Mouse (Mus musculus): ENCODE measurements around the gene Socs2. TPM values are rescaled to one million over a fixed set of nuclear protein-coding genes. Genes with fewer than 3 reads are reported as not detected.

Gene Socs2
- total and polyA plus RNA-seq, 2 experiments from 2014 or later: 103 to 137 TPM

DNA sequence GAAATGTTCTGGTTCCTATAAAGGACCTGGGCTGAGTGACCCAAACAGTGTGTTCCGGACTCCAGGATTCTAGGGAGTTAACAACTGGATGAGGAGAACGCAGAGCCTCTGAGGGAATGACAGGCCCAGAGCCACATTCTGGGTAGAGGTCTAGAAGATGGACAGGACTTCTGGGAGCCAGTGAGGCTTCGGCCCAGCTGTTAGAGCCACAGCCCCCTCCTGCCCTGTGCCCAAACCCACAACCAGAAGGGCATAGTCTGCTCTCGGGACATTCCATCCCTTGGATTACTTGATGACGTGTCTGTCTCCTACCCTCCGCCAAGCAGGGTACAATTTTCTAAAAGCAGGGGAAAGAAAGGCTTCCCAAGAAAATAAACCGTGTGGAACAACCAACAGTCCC is 7.8 kb downstream of the Socs2 start:
- ATAC-seq (ENCODE audit: insufficient read depth, low read depth) (no peak), DNase-seq (ENCODE audit: low spot score) (no peak)
- 77% methylated on average over 7 of the region's 7 CpGs for WGBS
- Histone ChIP-seq H3K4me1 (ENCODE audit: control insufficient read depth, insufficient read depth) (peaks cover 5% of the 10 kb centered on the region; the same call in 1 of the 2 replicates), H3K4me3 (ENCODE audit: low read depth, low read length) (no peak overlapping the region), H3K36me3 (replicated peaks; ENCODE audit: control insufficient read depth, insufficient read depth, low read length) (peaks cover 69% of the 10 kb centered on the region), H3K27me3 (ENCODE audit: control insufficient read depth, insufficient read depth, low read length) (no peaks in the 10 kb centered on the region), H3K4me2 (ENCODE audit: low read depth, low read length) (no peak overlapping the region), H3K9me3 (replicated peaks; ENCODE audit: control insufficient read depth, low read length) (no peaks in the 10 kb centered on the region), H3K9ac (replicated peaks; ENCODE audit: low read depth, low read length) (no peak overlapping the region), H3K27ac (ENCODE audit: low read depth) (no peak overlapping the region)
- TF ChIP-seq EP300 (IDR thresholded peaks at IDR 0.05; ENCODE audit: low read depth): no peak
- no peak for TF ChIP-seq CTCF (IDR thresholded peaks at IDR 0.05; ENCODE audit: low read depth)

DNA sequence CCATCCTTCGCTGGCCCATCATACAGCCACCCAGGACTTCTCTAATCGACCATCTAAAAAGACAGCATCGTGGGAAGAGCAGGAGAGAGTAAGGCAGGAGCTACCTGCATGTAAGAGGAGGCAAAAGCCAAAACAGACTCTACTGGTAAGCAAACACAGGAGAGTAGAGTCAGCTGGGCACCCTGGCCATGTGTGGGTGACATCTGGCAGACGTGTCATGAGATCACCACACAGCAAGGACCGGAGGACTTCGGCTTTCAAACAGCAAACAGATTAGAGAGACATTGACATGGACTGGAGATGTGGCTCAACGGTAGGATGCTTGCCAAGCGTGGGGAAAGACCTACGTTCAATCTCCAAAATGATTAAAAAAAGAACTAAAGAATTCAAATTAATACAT is 8.5 kb downstream of the Socs2 start:
- Histone ChIP-seq H3K9ac (replicated peaks; ENCODE audit: low read depth, low read length) (no peak overlapping the region), H3K27ac (ENCODE audit: low read depth) (no peak overlapping the region), H3K4me1 (ENCODE audit: control insufficient read depth, insufficient read depth) (no peaks in the 10 kb centered on the region), H3K9me3 (replicated peaks; ENCODE audit: control insufficient read depth, low read length) (no peaks in the 10 kb centered on the region), H3K4me3 (ENCODE audit: low read depth, low read length) (no peak overlapping the region), H3K36me3 (replicated peaks; ENCODE audit: control insufficient read depth, insufficient read depth, low read length) (peaks cover 69% of the 10 kb centered on the region), H3K27me3 (ENCODE audit: control insufficient read depth, insufficient read depth, low read length) (no peaks in the 10 kb centered on the region), H3K4me2 (ENCODE audit: low read depth, low read length) (no peak overlapping the region)
- DNase-seq (ENCODE audit: low spot score) (no peak), ATAC-seq (ENCODE audit: insufficient read depth, low read depth) (no peak)
- no peak for TF ChIP-seq CTCF (IDR thresholded peaks at IDR 0.05; ENCODE audit: low read depth)
- no peak for TF ChIP-seq EP300 (IDR thresholded peaks at IDR 0.05; ENCODE audit: low read depth)
- WGBS: 77% methylated on average over 9 of the region's 9 CpGs

DNA sequence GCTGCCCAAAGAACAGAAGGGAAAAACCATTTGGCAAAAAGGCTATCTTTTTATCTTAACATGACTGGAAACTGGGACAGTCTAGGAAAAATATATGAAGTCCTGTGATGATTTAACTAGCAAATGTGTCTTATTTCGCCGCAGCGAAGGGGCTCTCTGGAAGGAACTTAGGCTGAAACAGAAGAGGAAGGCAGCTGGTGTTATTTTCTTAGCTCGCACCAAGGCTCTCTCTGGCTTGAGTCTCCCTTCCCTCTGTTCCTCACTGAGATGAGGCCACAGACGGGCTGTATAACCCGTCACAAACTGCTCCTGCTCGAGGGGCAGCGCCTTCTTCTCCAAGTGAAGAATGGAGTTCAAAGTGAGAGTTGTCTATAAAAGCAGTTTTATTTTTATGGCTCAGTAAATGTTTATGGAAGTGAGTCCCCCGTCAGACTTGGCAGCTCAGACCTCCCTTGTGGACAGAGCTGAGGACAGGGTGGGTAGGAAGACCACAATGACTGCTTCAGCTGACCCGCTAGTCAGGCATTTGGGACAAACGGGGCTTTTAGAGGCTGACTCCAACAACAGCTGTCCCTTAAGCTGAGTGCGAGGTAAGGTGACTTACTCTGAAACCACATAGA is 9.3 kb downstream of the Socs2 start:
- no peak overlapping the region for H3K9ac ChIP-seq (replicated peaks; ENCODE audit: low read depth, low read length)
- no peaks in the 10 kb centered on the region for H3K9me3 ChIP-seq (replicated peaks; ENCODE audit: control insufficient read depth, low read length)
- H3K36me3 ChIP-seq (replicated peaks; ENCODE audit: control insufficient read depth, insufficient read depth, low read length): peaks cover 71% of the 10 kb centered on the region
- TF ChIP-seq CTCF (IDR thresholded peaks at IDR 0.05; ENCODE audit: low read depth) (no peak), EP300 (IDR thresholded peaks at IDR 0.05; ENCODE audit: low read depth) (no peak)
- WGBS: 76% methylated on average over 12 of the region's 12 CpGs
- H3K4me3 ChIP-seq (ENCODE audit: low read depth, low read length): no peak overlapping the region
- DNase-seq (ENCODE audit: low spot score): no peak
- H3K27me3 ChIP-seq (ENCODE audit: control insufficient read depth, insufficient read depth, low read length): no peaks in the 10 kb centered on the region
- H3K4me1 ChIP-seq (ENCODE audit: control insufficient read depth, insufficient read depth): no peaks in the 10 kb centered on the region
- no peak for ATAC-seq (ENCODE audit: insufficient read depth, low read depth)
- H3K4me2 ChIP-seq (ENCODE audit: low read depth, low read length): no peak overlapping the region
- no peak overlapping the region for H3K27ac ChIP-seq (ENCODE audit: low read depth)

DNA sequence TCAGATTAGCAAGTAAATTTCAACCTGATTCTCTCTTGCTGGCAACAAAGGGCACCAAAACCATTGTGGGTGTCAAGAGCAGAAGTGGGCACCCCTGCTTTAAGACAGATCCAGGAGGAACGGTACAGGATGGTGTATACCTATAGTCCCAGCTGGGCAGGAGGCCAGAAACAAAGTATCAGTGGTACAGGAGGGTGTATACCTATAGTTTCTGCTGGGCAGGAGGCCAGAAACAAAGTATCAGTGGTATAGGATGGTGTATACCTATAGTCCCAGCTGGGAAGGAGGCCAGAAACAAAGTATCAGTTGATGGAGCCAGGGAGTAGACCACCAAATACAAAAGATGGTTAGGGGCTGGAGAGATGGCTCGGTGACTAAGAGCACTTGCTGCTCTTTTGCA is 12.2 kb downstream of the Socs2 start:
- Histone ChIP-seq H3K27me3 (ENCODE audit: control insufficient read depth, insufficient read depth, low read length) (no peaks in the 10 kb centered on the region), H3K4me1 (ENCODE audit: control insufficient read depth, insufficient read depth) (no peaks in the 10 kb centered on the region; the same call in 1 of the 2 replicates), H3K36me3 (replicated peaks; ENCODE audit: control insufficient read depth, insufficient read depth, low read length) (peaks cover 59% of the 10 kb centered on the region), H3K9ac (replicated peaks; ENCODE audit: low read depth, low read length) (no peak overlapping the region), H3K4me2 (ENCODE audit: low read depth, low read length) (no peak overlapping the region), H3K4me3 (ENCODE audit: low read depth, low read length) (no peak overlapping the region), H3K9me3 (replicated peaks; ENCODE audit: control insufficient read depth, low read length) (no peaks in the 10 kb centered on the region), H3K27ac (ENCODE audit: low read depth) (no peak overlapping the region)
- TF ChIP-seq CTCF (IDR thresholded peaks at IDR 0.05; ENCODE audit: low read depth) (no peak), EP300 (IDR thresholded peaks at IDR 0.05; ENCODE audit: low read depth) (no peak)
- 83% methylated on average over 2 of the region's 2 CpGs for WGBS
- ATAC-seq (ENCODE audit: insufficient read depth, low read depth) (no peak), DNase-seq (ENCODE audit: low spot score) (no peak)

DNA sequence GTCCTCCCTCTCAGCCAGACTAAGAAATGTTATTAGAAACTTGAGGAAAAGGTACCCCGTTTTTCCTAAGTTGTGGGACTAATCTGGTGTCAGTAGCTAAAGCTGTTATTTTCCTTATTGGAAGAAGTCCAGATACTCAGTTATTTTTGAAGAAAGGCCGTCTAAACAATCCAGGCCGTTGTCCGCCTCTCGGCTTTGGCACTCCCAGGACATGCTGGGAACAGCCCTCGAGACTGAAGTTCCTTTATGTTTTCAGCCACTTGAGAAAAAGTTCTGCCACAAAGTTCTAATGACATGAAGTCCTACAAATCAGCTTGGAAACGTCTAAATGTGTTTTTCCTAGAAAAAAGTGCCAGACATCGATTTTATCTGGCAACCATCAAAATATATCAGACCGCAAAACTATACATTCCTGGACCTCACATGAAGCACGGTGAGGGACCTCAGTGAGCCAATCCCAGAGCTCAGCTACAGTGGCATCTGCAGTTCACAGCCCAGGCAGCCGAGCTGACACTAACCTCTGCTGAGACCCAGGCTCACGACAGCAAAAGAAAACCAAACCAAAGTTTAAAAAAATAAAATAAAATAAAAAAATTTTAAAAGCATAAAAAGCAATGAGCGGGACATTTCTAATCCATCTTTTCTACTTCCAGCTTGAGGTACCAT is 17.2 kb downstream of the Socs2 start:
- no peak overlapping the region for H3K4me3 ChIP-seq (ENCODE audit: low read depth, low read length)

More for the DNA sequence above, 17.2 kb downstream of the Socs2 start:
- DNase-seq (ENCODE audit: low spot score) (peak; percentile 40), ATAC-seq (ENCODE audit: insufficient read depth, low read depth) (no peak)
- H3K9me3 ChIP-seq (replicated peaks; ENCODE audit: control insufficient read depth, low read length): no peaks in the 10 kb centered on the region
- TF ChIP-seq CTCF (IDR thresholded peaks at IDR 0.05; ENCODE audit: low read depth) (no peak), EP300 (IDR thresholded peaks at IDR 0.05; ENCODE audit: low read depth) (no peak)
- H3K27me3 ChIP-seq (ENCODE audit: control insufficient read depth, insufficient read depth, low read length): no peaks in the 10 kb centered on the region
- H3K9ac ChIP-seq (replicated peaks; ENCODE audit: low read depth, low read length): no peak overlapping the region
- 42% methylated on average over 13 of the region's 13 CpGs for WGBS
- peaks cover 19% of the 10 kb centered on the region; the same call in 1 of the 2 replicates for H3K4me1 ChIP-seq (ENCODE audit: control insufficient read depth, insufficient read depth)
- peaks cover 16% of the 10 kb centered on the region for H3K36me3 ChIP-seq (replicated peaks; ENCODE audit: control insufficient read depth, insufficient read depth, low read length)
- peak overlapping the region; percentile 28; the same call in 1 of the 2 replicates for H3K27ac ChIP-seq (ENCODE audit: low read depth)
- peak overlapping the region; percentile 90; the same call in 1 of the 2 replicates for H3K4me2 ChIP-seq (ENCODE audit: low read depth, low read length)
